Mouse (Mus musculus) lung, embryonic 16.5 days (tissue): ENCODE data around the gene Ypel2. TPM values are rescaled to one million over a fixed set of nuclear protein-coding genes. Genes with fewer than 3 reads are reported as not detected.

Experiments used
- ATAC-seq: fragments of 200-750 bp; cut with Nextera tagmentation; 2 replicates; pipeline ENCODE4 v1.8.0; 2017; ENCODE audit warnings: low read depth, mild to moderate bottlenecking, moderate library complexity
- H3K27ac ChIP-seq: fragments of 300-500 bp; sonication (generic); 2 replicates; pipeline ENCODE4 v1.5.1; 2014; ENCODE audit warnings: mild to moderate bottlenecking, control low read depth, low read length
- H3K27me3 ChIP-seq: fragments of 300-500 bp; sonication (generic); 2 replicates; pipeline ENCODE4 v1.6.1; 2014; ENCODE audit warnings: low read depth, low read length, mixed read lengths; ENCODE audit not compliant: control insufficient read depth, insufficient read depth
- H3K36me3 ChIP-seq: fragments of 300-500 bp; sonication (generic); 2 replicates; pipeline ENCODE4 v1.6.1; 2014; ENCODE audit warnings: low read length; ENCODE audit not compliant: control insufficient read depth, insufficient read depth
- H3K4me1 ChIP-seq: fragments of 300-500 bp; sonication (generic); replicated peaks from 2 replicates; pipeline ENCODE4 v1.6.1; 2014; ENCODE audit warnings: low read length, mixed read lengths; ENCODE audit not compliant: control insufficient read depth, insufficient read depth
- H3K4me2 ChIP-seq: fragments of 300-500 bp; sonication (generic); 2 replicates; pipeline ENCODE4 v1.6.1; 2014; ENCODE audit warnings: low read depth, low read length, control low read depth
- H3K4me3 ChIP-seq: fragments of 300-500 bp; sonication (generic); 2 replicates; pipeline ENCODE4 v1.5.1; 2014; ENCODE audit warnings: mild to moderate bottlenecking, low read length, control low read depth
- H3K9ac ChIP-seq: fragments of 300-500 bp; sonication (generic); 2 replicates; pipeline ENCODE4 v1.6.1; 2014; ENCODE audit warnings: low read length, control low read depth
- H3K9me3 ChIP-seq: fragments of 300-500 bp; sonication (generic); 2 replicates; pipeline ENCODE4 v1.6.1; 2016; ENCODE audit warnings: low read length; ENCODE audit not compliant: control insufficient read depth
- WGBS: fragments of 180-500 bp; shearing (Covaris S2); extraction: QIAGEN DNeasy Blood & Tissue Kit; methylation state at CpG from one replicate; pipeline ENCODE4 v1.1.7; 2014; 5-methylcytosine and 5-hydroxymethylcytosine counted together
- polyA plus RNA-seq: library from polyadenylated mRNA; unstranded; fragments of >200 nt; fragmentation: Nextera tagmentation; extraction: Ambion mirVana; gene quantifications from 2 replicates; pipeline ENCODE4 v1.2.1, GENCODE M21; 2015

Ypel2 gene
- polyA plus RNA-seq, 1 experiment from 2014 or later = 11.8 TPM

DNA sequence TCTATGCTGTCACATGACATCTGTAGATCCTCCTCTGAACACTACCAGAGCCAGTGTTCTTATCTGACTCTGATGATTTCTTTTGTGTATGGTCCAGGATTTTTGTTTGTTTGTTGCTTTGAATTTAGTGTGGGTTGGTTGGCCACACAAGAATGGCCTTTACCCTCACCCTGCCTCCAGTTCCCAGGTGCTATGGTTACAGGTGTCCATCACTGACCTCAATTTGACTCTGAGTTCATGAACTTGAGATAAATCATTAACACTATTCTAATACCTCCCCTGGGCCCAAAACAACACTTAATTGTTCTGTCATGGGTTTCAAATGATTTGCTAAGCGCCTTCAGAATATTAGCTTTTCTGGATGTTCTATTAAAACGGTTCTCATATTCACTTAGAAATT is 61.3 kb downstream of the Ypel2 start:
- Histone ChIP-seq H3K9me3 (no peaks in the 10 kb centered on the region), H3K36me3 (no peaks in the 10 kb centered on the region), H3K27ac (no peak overlapping the region), H3K9ac (no peak overlapping the region), H3K4me2 (no peak overlapping the region), H3K4me3 (no peak overlapping the region), H3K4me1 (peaks cover 4% of the 10 kb centered on the region), H3K27me3 (no peaks in the 10 kb centered on the region)
- WGBS = 82% methylated on average over 2 of the region's 2 CpGs
- ATAC-seq = no peak

DNA sequence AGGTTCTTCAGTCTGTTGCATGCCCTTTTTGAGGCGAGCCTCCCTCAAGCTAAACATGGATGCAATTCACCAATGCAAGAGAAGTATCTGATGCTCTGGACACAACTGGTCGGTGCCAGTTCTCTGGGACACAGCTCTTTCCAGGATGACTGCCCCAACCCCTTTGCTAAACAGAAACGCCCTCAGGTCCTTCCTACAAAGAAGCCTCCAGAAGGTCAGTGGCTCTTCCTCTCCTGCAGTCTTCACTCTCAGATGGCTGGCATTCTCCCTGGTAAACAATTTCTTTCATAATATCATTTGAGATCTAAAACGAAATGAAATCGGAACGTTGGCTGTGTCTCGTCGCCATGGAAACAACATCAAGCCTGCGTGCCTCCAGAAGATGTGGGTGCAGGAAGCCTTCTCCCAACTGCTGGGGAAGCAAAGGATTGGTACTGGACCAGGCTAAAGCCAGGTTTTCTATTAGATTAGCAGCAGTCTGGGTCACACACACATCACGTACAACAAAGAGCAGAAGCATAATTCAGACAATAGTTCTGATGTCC is 62.8 kb downstream of the Ypel2 start:
- 65% methylated on average over 10 of the region's 10 CpGs for WGBS
- ATAC-seq = no peak

DNA sequence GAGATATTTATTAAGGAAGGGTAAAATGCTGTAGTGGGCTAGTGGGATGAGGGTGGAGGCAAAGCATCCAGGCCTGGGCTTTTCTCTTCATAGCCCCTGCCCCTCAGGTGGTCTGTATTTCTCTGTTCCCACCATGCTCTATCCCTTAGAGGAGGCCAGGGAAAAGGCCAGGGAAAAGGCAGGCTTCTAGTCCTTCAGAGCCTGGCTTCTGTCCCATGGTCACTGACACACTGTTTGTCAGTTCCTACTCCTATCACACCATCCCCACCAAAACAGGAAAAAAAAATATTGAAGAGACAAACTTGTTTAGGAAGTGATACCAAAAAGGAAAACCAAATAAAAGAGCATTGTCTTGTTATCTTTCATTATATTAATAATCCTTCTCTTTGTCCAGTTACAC is 63.5 kb downstream of the Ypel2 start:
- ATAC-seq = no peak
- Histone ChIP-seq H3K27ac (no peak overlapping the region), H3K9me3 (no peaks in the 10 kb centered on the region), H3K4me2 (no peak overlapping the region), H3K9ac (no peak overlapping the region), H3K4me1 (peaks cover 3% of the 10 kb centered on the region; the same call in 1 of the 2 replicates), H3K27me3 (no peaks in the 10 kb centered on the region), H3K4me3 (no peak overlapping the region), H3K36me3 (no peaks in the 10 kb centered on the region)

More for the DNA sequence above, 62.8 kb downstream of the Ypel2 start:
- Histone ChIP-seq H3K9ac (no peak overlapping the region), H3K4me3 (no peak overlapping the region), H3K9me3 (no peaks in the 10 kb centered on the region), H3K27ac (no peak overlapping the region), H3K27me3 (no peaks in the 10 kb centered on the region), H3K4me1 (no peaks in the 10 kb centered on the region), H3K36me3 (no peaks in the 10 kb centered on the region), H3K4me2 (no peak overlapping the region)

DNA sequence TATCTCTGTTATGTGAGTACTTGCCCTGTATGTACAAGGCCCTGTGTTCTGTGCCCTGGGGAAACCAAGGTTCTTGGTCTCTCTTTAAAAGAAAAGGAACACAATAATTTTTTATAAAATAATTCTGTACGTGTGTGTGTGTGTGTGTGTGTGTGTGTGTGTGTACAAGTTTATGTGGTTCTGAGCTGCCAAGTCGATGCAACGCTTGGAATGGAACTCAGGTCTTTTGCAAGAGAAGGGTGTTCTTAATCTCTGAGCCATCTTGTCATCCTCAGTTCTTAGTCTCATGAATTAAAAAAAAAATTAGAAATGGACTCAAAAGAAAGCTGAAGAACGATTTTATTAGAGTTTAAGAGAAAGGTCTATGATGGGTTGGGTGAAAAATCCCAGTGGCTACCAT is 64.0 kb downstream of the Ypel2 start:
- Histone ChIP-seq H3K9ac (no peak overlapping the region), H3K27me3 (no peaks in the 10 kb centered on the region), H3K27ac (no peak overlapping the region), H3K36me3 (no peaks in the 10 kb centered on the region), H3K4me1 (peaks cover 4% of the 10 kb centered on the region; the same call in 1 of the 2 replicates), H3K4me2 (no peak overlapping the region), H3K9me3 (no peaks in the 10 kb centered on the region), H3K4me3 (no peak overlapping the region)
- WGBS = 76% methylated on average over 4 of the region's 4 CpGs
- ATAC-seq = no peak

- Histone ChIP-seq H3K4me3 (no peak overlapping the region), H3K27ac (no peak overlapping the region), H3K9ac (no peak overlapping the region), H3K4me1 (peaks cover 4% of the 10 kb centered on the region; the same call in 1 of the 2 replicates), H3K9me3 (no peaks in the 10 kb centered on the region), H3K27me3 (no peaks in the 10 kb centered on the region), H3K4me2 (no peak overlapping the region), H3K36me3 (no peaks in the 10 kb centered on the region)
- 58% methylated on average over 9 of the region's 9 CpGs for WGBS
- ATAC-seq = no peak
Measured at GRCm38 (mm10) chr11:86925085-86925638, 68.3 kb downstream of the Ypel2 start.

DNA sequence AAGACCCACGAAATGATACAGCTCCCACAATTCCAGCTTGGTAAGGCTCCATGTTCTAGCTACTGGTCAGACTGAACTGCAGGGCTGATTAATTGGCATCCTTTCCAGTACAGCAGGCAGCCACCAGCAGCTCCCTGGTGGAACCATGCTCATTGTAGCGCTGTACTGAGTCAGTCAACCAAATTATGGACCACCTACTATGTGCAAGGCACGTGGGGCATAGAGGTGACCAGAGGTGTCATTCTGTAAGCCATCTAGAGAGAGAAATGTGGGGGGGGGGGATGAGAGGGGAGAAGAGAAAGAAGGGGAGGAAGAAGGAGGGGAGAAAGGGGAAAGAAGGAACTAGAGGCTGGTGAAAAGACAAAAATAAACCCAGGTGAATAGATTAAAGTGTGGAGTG is 68.9 kb downstream of the Ypel2 start:
- ATAC-seq = no peak
- H3K36me3 ChIP-seq = no peaks in the 10 kb centered on the region
- H3K9me3 ChIP-seq = no peaks in the 10 kb centered on the region
- no peak overlapping the region for H3K4me3 ChIP-seq
- H3K4me1 ChIP-seq = peaks cover 4% of the 10 kb centered on the region; the same call in 1 of the 2 replicates
- H3K9ac ChIP-seq = no peak overlapping the region
- no peaks in the 10 kb centered on the region for H3K27me3 ChIP-seq
- WGBS = 76% methylated on average over 3 of the region's 3 CpGs
- no peak overlapping the region for H3K27ac ChIP-seq
- no peak overlapping the region for H3K4me2 ChIP-seq

DNA sequence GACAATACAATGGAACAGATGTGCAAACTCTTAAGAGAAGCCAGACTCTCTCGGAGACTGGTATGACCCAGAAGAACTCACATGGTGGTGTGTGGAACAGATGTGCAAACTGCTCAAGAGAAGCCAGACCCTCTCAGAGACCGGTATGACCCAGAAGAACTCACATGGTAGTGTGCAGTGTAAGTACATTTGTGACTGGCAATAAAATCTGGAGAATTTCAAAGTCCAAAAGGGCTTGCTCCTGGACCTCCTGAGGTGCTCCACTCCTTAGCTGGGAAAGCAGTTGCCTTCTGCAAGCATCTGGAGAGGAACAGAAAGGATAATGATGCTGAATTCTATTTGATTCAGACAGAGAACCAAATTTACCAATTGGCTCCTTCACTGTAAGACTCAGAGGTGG is 69.9 kb downstream of the Ypel2 start:
- Histone ChIP-seq H3K9ac (no peak overlapping the region), H3K4me3 (no peak overlapping the region), H3K27me3 (no peaks in the 10 kb centered on the region), H3K4me1 (peaks cover 4% of the 10 kb centered on the region; the same call in 1 of the 2 replicates), H3K27ac (no peak overlapping the region), H3K4me2 (no peak overlapping the region), H3K36me3 (no peaks in the 10 kb centered on the region), H3K9me3 (no peaks in the 10 kb centered on the region)
- no peak for ATAC-seq
- WGBS = 70% methylated on average over 2 of the region's 2 CpGs

DNA sequence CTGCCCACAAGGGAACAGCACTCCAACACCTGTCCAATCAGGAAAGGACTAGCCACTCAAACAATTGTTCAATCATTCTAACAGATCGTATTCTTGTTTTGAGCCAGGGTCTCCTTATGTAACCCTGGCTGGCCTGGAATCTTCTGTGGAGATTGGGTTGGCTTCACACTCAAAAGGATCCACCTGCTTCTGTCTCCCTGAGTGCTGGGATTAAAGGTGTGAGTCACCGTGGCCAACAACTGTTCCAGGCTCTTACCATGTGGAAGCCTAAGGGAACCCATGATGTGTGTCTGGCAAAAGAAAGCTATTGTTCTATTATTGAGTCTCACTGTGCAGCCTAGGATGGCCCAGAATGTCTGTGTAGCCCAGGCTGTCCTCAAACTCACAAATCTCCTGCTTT is 71.5 kb downstream of the Ypel2 start:
- H3K4me2 ChIP-seq = no peak overlapping the region
- 88% methylated on average over 2 of the region's 2 CpGs for WGBS
- H3K9me3 ChIP-seq = no peaks in the 10 kb centered on the region
- no peak overlapping the region for H3K4me3 ChIP-seq
- peaks cover 4% of the 10 kb centered on the region; the same call in 1 of the 2 replicates for H3K4me1 ChIP-seq
- no peak overlapping the region for H3K27ac ChIP-seq
- H3K27me3 ChIP-seq = no peaks in the 10 kb centered on the region
- H3K36me3 ChIP-seq = no peaks in the 10 kb centered on the region
- H3K9ac ChIP-seq = no peak overlapping the region
- ATAC-seq = no peak

- Histone ChIP-seq H3K9ac (no peak overlapping the region), H3K27me3 (no peaks in the 10 kb centered on the region), H3K4me3 (no peak overlapping the region), H3K9me3 (no peaks in the 10 kb centered on the region), H3K36me3 (no peaks in the 10 kb centered on the region), H3K4me1 (peaks cover 4% of the 10 kb centered on the region; the same call in 1 of the 2 replicates), H3K27ac (no peak overlapping the region), H3K4me2 (no peak overlapping the region)
- ATAC-seq = no peak
- WGBS = 76% methylated on average over 6 of the region's 6 CpGs
Measured at GRCm38 (mm10) chr11:86921335-86921734, 72.2 kb downstream of the Ypel2 start.
